Mouse (Mus musculus) heart, postnatal 0 days (tissue): ENCODE measurements at regions not wholly inside any gene's neighbourhood (a gene's known extent, or its start where the extent isn't known, plus 50 kb on each side); places are given as distances from the start of the nearest gene placed in this dataset.

Experiments used
- ATAC-seq: fragments of 200-750 bp; cut with Nextera tagmentation; 2 replicates; pipeline ENCODE4 v1.8.0; 2017; ENCODE audit warnings: low read depth, moderate number of reproducible peaks, moderate library complexity; ENCODE audit not compliant: insufficient read depth
- DNase-seq: peaks from one replicate; pipeline ENCODE4 v3.0.0-alpha.2; 2016; ENCODE audit warnings: low spot score
- H3K27ac ChIP-seq: fragments of 300-500 bp; sonication (generic); 2 replicates; pipeline ENCODE4 v1.5.1; 2014; ENCODE audit warnings: low read depth, mild to moderate bottlenecking
- H3K27me3 ChIP-seq: fragments of 300-500 bp; sonication (generic); 2 replicates; pipeline ENCODE4 v1.6.1; 2014; ENCODE audit warnings: low read length, mixed read lengths; ENCODE audit not compliant: control insufficient read depth, insufficient read depth
- H3K36me3 ChIP-seq: fragments of 300-500 bp; sonication (generic); replicated peaks from 2 replicates; pipeline ENCODE4 v1.6.1; 2014; ENCODE audit warnings: low read length, mixed read lengths; ENCODE audit not compliant: control insufficient read depth, insufficient read depth
- H3K4me1 ChIP-seq: fragments of 300-500 bp; sonication (generic); 2 replicates; pipeline ENCODE4 v1.6.1; 2014; ENCODE audit warnings: antibody characterized with exemption; ENCODE audit not compliant: control insufficient read depth, insufficient read depth
- H3K4me2 ChIP-seq: fragments of 300-500 bp; sonication (generic); 2 replicates; pipeline ENCODE4 v1.6.1; 2014; ENCODE audit warnings: low read depth, mild to moderate bottlenecking, low read length, moderate library complexity
- H3K4me3 ChIP-seq: fragments of 300-500 bp; sonication (generic); 2 replicates; pipeline ENCODE4 v1.5.1; 2014; ENCODE audit warnings: low read depth, low read length
- H3K9ac ChIP-seq: fragments of 300-500 bp; sonication (generic); replicated peaks from 2 replicates; pipeline ENCODE4 v1.6.1; 2014; ENCODE audit warnings: low read depth, low read length, mixed read lengths
- H3K9me3 ChIP-seq: fragments of 300-500 bp; sonication (generic); replicated peaks from 2 replicates; pipeline ENCODE4 v1.6.1; 2016; ENCODE audit warnings: low read length; ENCODE audit not compliant: control insufficient read depth
- CTCF ChIP-seq: IDR thresholded peaks from 2 replicates; pipeline ENCODE4 v1.5.1; 2016; ENCODE audit warnings: antibody characterized with exemption, control low read depth, low read depth
- EP300 ChIP-seq: IDR thresholded peaks from 2 replicates; pipeline ENCODE4 v1.6.1; 2016; ENCODE audit warnings: antibody characterized with exemption, low read depth
- WGBS: fragments of 180-500 bp; shearing (Covaris S2); extraction: QIAGEN DNeasy Blood & Tissue Kit; methylation state at CpG from one replicate; pipeline ENCODE4 v1.1.7; 2014; 5-methylcytosine and 5-hydroxymethylcytosine counted together

DNA sequence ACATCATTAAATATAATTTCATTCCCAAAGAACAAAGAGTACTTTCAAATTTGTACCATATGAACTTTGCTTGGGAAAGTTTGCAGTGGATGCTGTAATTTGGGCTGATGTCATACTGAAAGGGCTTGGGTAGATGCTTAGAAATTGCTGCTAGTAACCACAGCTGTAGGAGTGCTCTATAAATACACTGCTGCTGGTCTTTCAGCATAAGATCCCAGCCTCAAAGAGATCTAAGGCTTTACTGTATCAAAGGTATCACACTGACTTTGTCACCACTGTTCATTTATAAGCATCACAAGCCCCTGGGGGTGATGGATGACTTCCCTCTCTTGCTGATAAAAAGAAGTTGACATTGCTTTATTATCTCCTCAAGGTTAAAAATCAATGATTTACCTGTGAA lies 497.2 kb downstream of the Pla2g4a start:
- Histone ChIP-seq H3K9ac (no peak overlapping the region), H3K4me2 (no peak overlapping the region), H3K9me3 (no peaks in the 10 kb centered on the region), H3K27ac (no peak overlapping the region), H3K27me3 (no peaks in the 10 kb centered on the region), H3K36me3 (no peaks in the 10 kb centered on the region), H3K4me1 (no peaks in the 10 kb centered on the region), H3K4me3 (no peak overlapping the region)
- no peak for ATAC-seq
- DNase-seq, result no peak
- no peak for TF ChIP-seq CTCF
- TF ChIP-seq EP300, result no peak

DNA sequence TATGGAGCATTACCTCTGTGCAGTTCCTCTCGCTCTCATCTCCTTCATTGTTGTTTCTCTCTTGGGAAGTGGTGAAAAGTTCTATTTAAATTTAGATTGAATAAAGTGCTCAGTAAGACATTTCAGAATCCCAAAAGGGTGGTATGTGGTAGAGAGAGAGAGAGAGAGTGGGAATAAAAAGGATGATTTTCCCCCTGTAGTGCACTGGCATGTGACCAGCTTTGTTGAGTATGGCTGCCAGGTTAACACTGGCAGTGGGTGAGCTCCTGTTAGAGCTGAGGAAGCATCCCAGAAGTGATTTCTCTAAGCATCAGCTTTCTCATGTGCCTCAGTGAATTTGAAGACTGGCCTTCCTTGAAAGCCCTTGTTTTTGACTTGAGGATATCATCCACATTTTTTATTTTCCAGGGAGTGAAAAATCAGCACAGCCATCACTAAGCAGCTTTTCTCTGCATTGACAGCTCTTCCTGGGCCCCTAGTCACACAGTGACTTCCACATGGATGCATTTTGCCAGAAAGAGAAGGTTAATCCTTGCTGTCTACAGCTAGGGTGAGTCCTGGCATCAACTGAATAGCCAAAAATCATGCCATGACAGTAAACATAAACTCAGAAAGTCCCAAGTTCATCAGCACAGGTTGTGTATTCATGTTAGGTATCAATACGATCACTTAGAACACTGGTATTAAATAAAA lies 511.1 kb downstream of the Pla2g4a start:
- 89% methylated on average over 2 of the region's 2 CpGs for WGBS
- Histone ChIP-seq H3K9ac (no peak overlapping the region), H3K4me2 (no peak overlapping the region), H3K9me3 (no peaks in the 10 kb centered on the region), H3K27ac (no peak overlapping the region), H3K36me3 (no peaks in the 10 kb centered on the region), H3K4me1 (no peaks in the 10 kb centered on the region), H3K4me3 (no peak overlapping the region), H3K27me3 (no peaks in the 10 kb centered on the region)
- ATAC-seq (no peak), DNase-seq (no peak)
- TF ChIP-seq CTCF (no peak), EP300 (no peak)

- no peak for ATAC-seq
- no peaks in the 10 kb centered on the region for H3K9me3 ChIP-seq
- H3K27me3 ChIP-seq, result no peaks in the 10 kb centered on the region
- TF ChIP-seq CTCF (no peak), EP300 (no peak)
- DNase-seq, result no peak
- no peaks in the 10 kb centered on the region for H3K4me1 ChIP-seq
- H3K36me3 ChIP-seq, result no peaks in the 10 kb centered on the region
- no peak overlapping the region for H3K4me3 ChIP-seq
- no peak overlapping the region for H3K4me2 ChIP-seq
- WGBS, result 72% methylated on average over 5 of the region's 5 CpGs
- H3K9ac ChIP-seq, result no peak overlapping the region
- H3K27ac ChIP-seq, result no peak overlapping the region
Observed at GRCm38 (mm10) chr1:149448516-149448915, 512.6 kb downstream of the Pla2g4a start.

GRCm38 (mm10) chr1:149411009-149411408 lies 550.1 kb downstream of the Pla2g4a start:
- Histone ChIP-seq H3K27ac (peak overlapping the region; percentile 81), H3K36me3 (no peaks in the 10 kb centered on the region), H3K9me3 (no peaks in the 10 kb centered on the region), H3K4me3 (no peak overlapping the region), H3K9ac (no peak overlapping the region), H3K4me2 (no peak overlapping the region), H3K4me1 (no peaks in the 10 kb centered on the region), H3K27me3 (no peaks in the 10 kb centered on the region)
- ATAC-seq, result peak; percentile 98
- peak; percentile 75 for DNase-seq
- no peak for TF ChIP-seq CTCF
- 0 out of 2 replicates have a peak, but pooled peaks have one; percentile 31 for TF ChIP-seq EP300
- 13% methylated on average over 1 of the region's 1 CpGs for WGBS

- no peaks in the 10 kb centered on the region for H3K36me3 ChIP-seq
- H3K4me3 ChIP-seq, result no peak overlapping the region
- DNase-seq (no peak), ATAC-seq (no peak)
- 54% methylated on average over 1 of the region's 1 CpGs for WGBS
- no peaks in the 10 kb centered on the region for H3K4me1 ChIP-seq
- no peak overlapping the region for H3K27ac ChIP-seq
- H3K27me3 ChIP-seq, result no peaks in the 10 kb centered on the region
- no peak overlapping the region for H3K9ac ChIP-seq
- H3K4me2 ChIP-seq, result no peak overlapping the region
- H3K9me3 ChIP-seq, result no peaks in the 10 kb centered on the region
- no peak for TF ChIP-seq EP300
- TF ChIP-seq CTCF, result no peak
Observed at GRCm38 (mm10) chr1:149405367-149405766, 555.7 kb downstream of the Pla2g4a start.

DNA sequence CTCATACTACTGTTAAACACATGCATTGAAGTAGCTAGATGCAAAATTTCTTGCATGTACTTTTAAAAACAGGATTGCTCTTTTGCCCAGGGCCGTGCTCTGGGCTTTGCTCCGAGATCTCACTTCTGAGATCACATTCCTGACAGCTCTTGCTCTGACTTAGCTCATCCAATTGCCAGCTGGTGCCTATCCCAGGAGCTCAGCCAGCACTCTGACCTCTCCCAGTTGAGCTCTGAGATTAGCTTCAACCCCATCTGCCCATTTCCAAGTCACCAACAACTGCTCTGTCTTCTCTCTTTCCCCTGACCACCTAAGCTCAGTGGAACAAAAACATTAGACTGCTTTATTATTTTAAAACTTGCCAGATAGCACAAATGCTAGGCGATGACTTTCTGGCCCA lies 572.4 kb downstream of the Pla2g4a start:
- no peak overlapping the region for H3K4me2 ChIP-seq
- no peaks in the 10 kb centered on the region for H3K36me3 ChIP-seq
- H3K9ac ChIP-seq, result no peak overlapping the region
- H3K4me3 ChIP-seq, result no peak overlapping the region
- 52% methylated on average over 3 of the region's 3 CpGs for WGBS
- no peaks in the 10 kb centered on the region for H3K4me1 ChIP-seq
- H3K9me3 ChIP-seq, result no peaks in the 10 kb centered on the region
- no peak for DNase-seq
- ATAC-seq, result no peak
- no peak for TF ChIP-seq CTCF
- no peak for TF ChIP-seq EP300
- H3K27me3 ChIP-seq, result no peaks in the 10 kb centered on the region
- no peak overlapping the region for H3K27ac ChIP-seq
